Mouse (Mus musculus): ENCODE results near the gene Gm20388. TPM values are rescaled to one million over a fixed set of nuclear protein-coding genes. Genes with fewer than 3 reads are reported as not detected.

Gm20388 gene
- polyA plus RNA-seq, 2 experiments, result 8.5 TPM; not detected in 1

GRCm38 (mm10) chr8:122901892-122902515 lies 2991.4 kb downstream of the Gm20388 start:
- no peaks in the 10 kb centered on the region for H3K9me3 ChIP-seq (ENCODE audit: control insufficient read depth, low read length)
- H3K4me2 ChIP-seq (ENCODE audit: low read depth), result no peak overlapping the region
- H3K9ac ChIP-seq (replicated peaks), result no peak overlapping the region
- H3K27me3 ChIP-seq (ENCODE audit: control insufficient read depth, insufficient read depth, low read length), result no peaks in the 10 kb centered on the region
- H3K4me3 ChIP-seq (ENCODE audit: insufficient read depth in 1 of 2, low read depth in 2 of 2, low read length in 2 of 2), result no peak overlapping the region
- DNase-seq (ENCODE audit: low read depth in 3 of 3, low spot score in 3 of 3) (no peak), ATAC-seq (ENCODE audit: insufficient read depth) (no peak)
- WGBS (ENCODE audit: insufficient replicate concordance), result 80% methylated on average over 8 of the region's 8 CpGs
- TF ChIP-seq EP300 (IDR thresholded peaks at IDR 0.05; ENCODE audit: low read depth) (no peak), CTCF (IDR thresholded peaks at IDR 0.05; ENCODE audit: low read depth) (no peak)
- peaks cover 0 to 9% of the 10 kb centered on the region in 2 experiments; a peak in 2 of 4 replicates for H3K4me1 ChIP-seq (replicated peaks; ENCODE audit: control insufficient read depth in 2 of 2, insufficient read depth in 2 of 2, low read length in 1 of 2)
- peaks cover 19% of the 10 kb centered on the region for H3K36me3 ChIP-seq (replicated peaks; ENCODE audit: control insufficient read depth, insufficient read depth, low read depth)
- H3K27ac ChIP-seq, result no peak overlapping the region

GRCm38 (mm10) chr8:122902581-122902980 lies 2991.9 kb downstream of the Gm20388 start:
- H3K4me1 ChIP-seq (replicated peaks; ENCODE audit: control insufficient read depth in 2 of 2, insufficient read depth in 2 of 2, low read length in 1 of 2), result peaks cover 0 to 9% of the 10 kb centered on the region in 2 experiments; a peak in 2 of 4 replicates
- H3K4me3 ChIP-seq (ENCODE audit: insufficient read depth in 1 of 2, low read depth in 2 of 2, low read length in 2 of 2), result no peak overlapping the region
- DNase-seq (ENCODE audit: low read depth in 3 of 3, low spot score in 3 of 3), result no peak
- ATAC-seq (ENCODE audit: insufficient read depth), result no peak
- no peaks in the 10 kb centered on the region for H3K9me3 ChIP-seq (ENCODE audit: control insufficient read depth, low read length)
- no peaks in the 10 kb centered on the region for H3K27me3 ChIP-seq (ENCODE audit: control insufficient read depth, insufficient read depth, low read length)
- WGBS (ENCODE audit: insufficient replicate concordance), result 76% methylated on average over 3 of the region's 3 CpGs
- no peak overlapping the region for H3K4me2 ChIP-seq (ENCODE audit: low read depth)
- H3K27ac ChIP-seq, result no peak overlapping the region
- peaks cover 14% of the 10 kb centered on the region for H3K36me3 ChIP-seq (replicated peaks; ENCODE audit: control insufficient read depth, insufficient read depth, low read depth)
- no peak overlapping the region for H3K9ac ChIP-seq (replicated peaks)
- TF ChIP-seq CTCF (IDR thresholded peaks at IDR 0.05; ENCODE audit: low read depth) (no peak), EP300 (IDR thresholded peaks at IDR 0.05; ENCODE audit: low read depth) (no peak)

- Histone ChIP-seq H3K36me3 (replicated peaks; ENCODE audit: control insufficient read depth, insufficient read depth, low read depth) (peaks cover 13% of the 10 kb centered on the region), H3K4me2 (ENCODE audit: low read depth) (no peak overlapping the region), H3K27ac (no peak overlapping the region), H3K4me1 (replicated peaks; ENCODE audit: control insufficient read depth in 2 of 2, insufficient read depth in 2 of 2, low read length in 1 of 2) (peaks cover 0 to 9% of the 10 kb centered on the region in 2 experiments; a peak in 2 of 4 replicates), H3K9ac (replicated peaks) (no peak overlapping the region), H3K27me3 (ENCODE audit: control insufficient read depth, insufficient read depth, low read length) (no peaks in the 10 kb centered on the region), H3K9me3 (ENCODE audit: control insufficient read depth, low read length) (no peaks in the 10 kb centered on the region), H3K4me3 (ENCODE audit: insufficient read depth in 1 of 2, low read depth in 2 of 2, low read length in 2 of 2) (no peak overlapping the region)
- WGBS (ENCODE audit: insufficient replicate concordance), result 85% methylated on average over 5 of the region's 5 CpGs
- DNase-seq (ENCODE audit: low read depth in 3 of 3, low spot score in 3 of 3) (no peak), ATAC-seq (ENCODE audit: insufficient read depth) (no peak)
- TF ChIP-seq CTCF (IDR thresholded peaks at IDR 0.05; ENCODE audit: low read depth) (no peak), EP300 (IDR thresholded peaks at IDR 0.05; ENCODE audit: low read depth) (no peak)
Observed at GRCm38 (mm10) chr8:122903002-122903401, 2992.4 kb downstream of the Gm20388 start.

- no peak overlapping the region for H3K27ac ChIP-seq
- peaks cover 0 to 9% of the 10 kb centered on the region in 2 experiments; a peak in 2 of 4 replicates for H3K4me1 ChIP-seq (replicated peaks; ENCODE audit: control insufficient read depth in 2 of 2, insufficient read depth in 2 of 2, low read length in 1 of 2)
- no peak for TF ChIP-seq EP300 (IDR thresholded peaks at IDR 0.05; ENCODE audit: low read depth)
- TF ChIP-seq CTCF (IDR thresholded peaks at IDR 0.05; ENCODE audit: low read depth), result no peak
- 88% methylated on average over 11 of the region's 11 CpGs for WGBS (ENCODE audit: insufficient replicate concordance)
- DNase-seq (ENCODE audit: low read depth in 3 of 3, low spot score in 3 of 3), result no peak
- no peak for ATAC-seq (ENCODE audit: insufficient read depth)
- H3K4me2 ChIP-seq (ENCODE audit: low read depth), result no peak overlapping the region
- no peaks in the 10 kb centered on the region for H3K27me3 ChIP-seq (ENCODE audit: control insufficient read depth, insufficient read depth, low read length)
- H3K36me3 ChIP-seq (replicated peaks; ENCODE audit: control insufficient read depth, insufficient read depth, low read depth), result peaks cover 7% of the 10 kb centered on the region
- H3K9me3 ChIP-seq (ENCODE audit: control insufficient read depth, low read length), result no peaks in the 10 kb centered on the region
- no peak overlapping the region for H3K9ac ChIP-seq (replicated peaks)
- H3K4me3 ChIP-seq (ENCODE audit: insufficient read depth in 1 of 2, low read depth in 2 of 2, low read length in 2 of 2), result no peak overlapping the region
Observed at GRCm38 (mm10) chr8:122904496-122904895, 2993.9 kb downstream of the Gm20388 start.

- no peak overlapping the region for H3K27ac ChIP-seq
- no peak overlapping the region for H3K9ac ChIP-seq (replicated peaks)
- H3K4me2 ChIP-seq (ENCODE audit: low read depth), result no peak overlapping the region
- TF ChIP-seq EP300 (IDR thresholded peaks at IDR 0.05; ENCODE audit: low read depth) (no peak), CTCF (IDR thresholded peaks at IDR 0.05; ENCODE audit: low read depth) (no peak)
- no peak overlapping the region for H3K4me3 ChIP-seq (ENCODE audit: insufficient read depth in 1 of 2, low read depth in 2 of 2, low read length in 2 of 2)
- H3K4me1 ChIP-seq (replicated peaks; ENCODE audit: control insufficient read depth in 2 of 2, insufficient read depth in 2 of 2, low read length in 1 of 2), result peaks cover 0 to 9% of the 10 kb centered on the region in 2 experiments; a peak in 2 of 4 replicates
- DNase-seq (ENCODE audit: low read depth in 3 of 3, low spot score in 3 of 3), result no peak
- no peaks in the 10 kb centered on the region for H3K27me3 ChIP-seq (ENCODE audit: control insufficient read depth, insufficient read depth, low read length)
- H3K36me3 ChIP-seq (replicated peaks; ENCODE audit: control insufficient read depth, insufficient read depth, low read depth), result peaks cover 5% of the 10 kb centered on the region
- no peaks in the 10 kb centered on the region for H3K9me3 ChIP-seq (ENCODE audit: control insufficient read depth, low read length)
- WGBS (ENCODE audit: insufficient replicate concordance), result 84% methylated on average over 4 of the region's 4 CpGs
- ATAC-seq (ENCODE audit: insufficient read depth), result no peak
Observed at GRCm38 (mm10) chr8:122905346-122905745, 2994.7 kb downstream of the Gm20388 start.

Measured in liver, embryonic 14.5 days (tissue).